Mouse (Mus musculus): ENCODE results near the gene Lexm. TPM values are rescaled to one million over a fixed set of nuclear protein-coding genes. Genes with fewer than 3 reads are reported as not detected.

Gene Lexm
- polyA plus RNA-seq, 1 experiment from 2014 or later = not detected

GRCm38 (mm10) chr4:106545817-106546373 lies 71.1 kb downstream of the Lexm start:
- H3K4me2 ChIP-seq (ENCODE audit: low read length) = no peak overlapping the region
- no peaks in the 10 kb centered on the region for H3K27me3 ChIP-seq (replicated peaks; ENCODE audit: control insufficient read depth, insufficient read depth, low read length)
- no peaks in the 10 kb centered on the region for H3K36me3 ChIP-seq (ENCODE audit: control insufficient read depth, insufficient read depth)
- H3K4me1 ChIP-seq (replicated peaks; ENCODE audit: control insufficient read depth, insufficient read depth, low read length) = no peaks in the 10 kb centered on the region
- no peak overlapping the region for H3K9ac ChIP-seq (replicated peaks; ENCODE audit: low read depth, low read length)
- 71% methylated on average over 8 of the region's 8 CpGs for WGBS
- no peak for ATAC-seq
- H3K9me3 ChIP-seq (ENCODE audit: control insufficient read depth, low read length) = no peaks in the 10 kb centered on the region
- H3K27ac ChIP-seq (ENCODE audit: low read length) = no peak overlapping the region
- no peak overlapping the region for H3K4me3 ChIP-seq (replicated peaks; ENCODE audit: low read length)

GRCm38 (mm10) chr4:106542211-106542610 lies 74.8 kb downstream of the Lexm start:
- Histone ChIP-seq H3K36me3 (ENCODE audit: control insufficient read depth, insufficient read depth) (no peaks in the 10 kb centered on the region), H3K9me3 (ENCODE audit: control insufficient read depth, low read length) (no peaks in the 10 kb centered on the region), H3K9ac (replicated peaks; ENCODE audit: low read depth, low read length) (no peak overlapping the region), H3K4me3 (replicated peaks; ENCODE audit: low read length) (no peak overlapping the region), H3K4me2 (ENCODE audit: low read length) (no peak overlapping the region), H3K27me3 (replicated peaks; ENCODE audit: control insufficient read depth, insufficient read depth, low read length) (no peaks in the 10 kb centered on the region), H3K27ac (ENCODE audit: low read length) (no peak overlapping the region), H3K4me1 (replicated peaks; ENCODE audit: control insufficient read depth, insufficient read depth, low read length) (no peaks in the 10 kb centered on the region)
- 92% methylated on average over 2 of the region's 2 CpGs for whole genome bisulfite sequencing
- ATAC-seq = no peak

GRCm38 (mm10) chr4:106541491-106541890 lies 75.5 kb downstream of the Lexm start:
- no peaks in the 10 kb centered on the region for H3K36me3 ChIP-seq (ENCODE audit: control insufficient read depth, insufficient read depth)
- no peak overlapping the region for H3K27ac ChIP-seq (ENCODE audit: low read length)
- no peaks in the 10 kb centered on the region for H3K27me3 ChIP-seq (replicated peaks; ENCODE audit: control insufficient read depth, insufficient read depth, low read length)
- WGBS = 59% methylated on average over 3 of the region's 3 CpGs
- no peak for ATAC-seq
- H3K4me2 ChIP-seq (ENCODE audit: low read length) = no peak overlapping the region
- H3K9me3 ChIP-seq (ENCODE audit: control insufficient read depth, low read length) = no peaks in the 10 kb centered on the region
- no peak overlapping the region for H3K9ac ChIP-seq (replicated peaks; ENCODE audit: low read depth, low read length)
- H3K4me3 ChIP-seq (replicated peaks; ENCODE audit: low read length) = no peak overlapping the region
- no peaks in the 10 kb centered on the region for H3K4me1 ChIP-seq (replicated peaks; ENCODE audit: control insufficient read depth, insufficient read depth, low read length)

Other genes with a start within 250 kb of the Lexm start
- 0.77 and 0.99 TPM in 2 replicates for gene Pcsk9, start 152.9 kb downstream of the Lexm start, polyA plus RNA-seq (2015; fragmentation: Nextera tagmentation; extraction: Ambion mirVana)
- gene Bsnd, start 125.0 kb downstream of the Lexm start, polyA plus RNA-seq (2015; fragmentation: Nextera tagmentation; extraction: Ambion mirVana) = not detected in 2 replicates
- 3.9 and 4.2 TPM in 2 replicates for gene Dhcr24, start 56.2 kb downstream of the Lexm start, polyA plus RNA-seq (2015; fragmentation: Nextera tagmentation; extraction: Ambion mirVana)
- 0.40 and 0.71 TPM in 2 replicates for gene Ttc22, start 5.2 kb upstream of the Lexm start, polyA plus RNA-seq (2015; fragmentation: Nextera tagmentation; extraction: Ambion mirVana)
- 12.6 and 12.8 TPM in 2 replicates for gene Pars2, start 33.8 kb upstream of the Lexm start, polyA plus RNA-seq (2015; fragmentation: Nextera tagmentation; extraction: Ambion mirVana)
- 133 and 152 TPM in 2 replicates for gene Ttc4, start 61.7 kb upstream of the Lexm start, polyA plus RNA-seq (2015; fragmentation: Nextera tagmentation; extraction: Ambion mirVana)
- gene Mroh7, start 113.7 kb upstream of the Lexm start, polyA plus RNA-seq (2015; fragmentation: Nextera tagmentation; extraction: Ambion mirVana) = 0.29 and 0.38 TPM in 2 replicates
- gene Fam151a, start 116.6 kb upstream of the Lexm start, polyA plus RNA-seq (2015; fragmentation: Nextera tagmentation; extraction: Ambion mirVana) = not detected in 2 replicates
- 1.1 and 1.5 TPM in 2 replicates for gene Acot11, start 187.8 kb upstream of the Lexm start, polyA plus RNA-seq (2015; fragmentation: Nextera tagmentation; extraction: Ambion mirVana)

Measured in forebrain, embryonic 16.5 days (tissue).